Mouse (Mus musculus) testis, adult 2 months (tissue): ENCODE results near the gene Cela1. TPM values are rescaled to one million over a fixed set of nuclear protein-coding genes. Genes with fewer than 3 reads are reported as not detected.

Experiments used
- H3K27ac ChIP-seq: fragments of 200-500 bp; 2 replicates; pipeline ENCODE4 v1.5.1; 2012; ENCODE audit warnings: low read depth, low read length; ENCODE audit not compliant: control insufficient read depth, insufficient read depth
- H3K27me3 ChIP-seq: fragments of 200-500 bp; 2 replicates; pipeline ENCODE4 v1.6.1; 2012; ENCODE audit warnings: mild to moderate bottlenecking, low read length, moderate library complexity; ENCODE audit not compliant: control insufficient read depth, insufficient read depth
- H3K36me3 ChIP-seq: fragments of 200-500 bp; 2 replicates; pipeline ENCODE4 v1.6.1; 2012; ENCODE audit warnings: mild to moderate bottlenecking, low read length; ENCODE audit not compliant: control insufficient read depth, insufficient read depth
- H3K4me1 ChIP-seq: fragments of 200-500 bp; 2 replicates; pipeline ENCODE4 v1.6.1; 2012; ENCODE audit warnings: low read length; ENCODE audit not compliant: control insufficient read depth, insufficient read depth
- H3K4me3 ChIP-seq: fragments of 200-500 bp; 2 replicates; pipeline ENCODE4 v1.5.1; 2012; ENCODE audit warnings: low read depth, mild to moderate bottlenecking, low read length, moderate library complexity, mixed read lengths; ENCODE audit not compliant: control insufficient read depth
- CTCF ChIP-seq: fragments of 200-500 bp; IDR thresholded peaks from 2 replicates; pipeline ENCODE4 v1.5.1; 2012; ENCODE audit warnings: low read depth, mild to moderate bottlenecking, inconsistent platforms, low read length, moderate library complexity; ENCODE audit not compliant: control insufficient read depth, insufficient read depth, insufficient replicate concordance
- POLR2A ChIP-seq: fragments of 200-500 bp; IDR thresholded peaks from 2 replicates; pipeline ENCODE4 v1.6.1; 2012; ENCODE audit warnings: low read depth, mild to moderate bottlenecking, inconsistent platforms, low read length, moderate library complexity; ENCODE audit not compliant: control insufficient read depth
- polyA plus RNA-seq: library from polyadenylated mRNA; depleted of rRNA; stranded (reverse); fragments of >200 nt; gene quantifications from 2 replicates; pipeline ENCODE4 v1.2.3, GENCODE M21; 2012

The Cela1 gene
- polyA plus RNA-seq, 1 experiment = 1.6 TPM

- H3K4me1 ChIP-seq = peaks cover 17% of the 10 kb centered on the region
- TF ChIP-seq CTCF (no peak), POLR2A (no peak)
- peak overlapping the region; percentile 81 for H3K4me3 ChIP-seq
- no peaks in the 10 kb centered on the region for H3K36me3 ChIP-seq
- no peak overlapping the region for H3K27ac ChIP-seq
- no peaks in the 10 kb centered on the region; the same call in 1 of the 2 replicates for H3K27me3 ChIP-seq
Observed at GRCm38 (mm10) chr15:100635851-100636645, 51.7 kb downstream of the Cela1 start.

- Histone ChIP-seq H3K27ac (peak overlapping the region; percentile 21; the same call in 1 of the 2 replicates), H3K4me3 (no peak overlapping the region), H3K4me1 (peaks cover 17% of the 10 kb centered on the region), H3K36me3 (no peaks in the 10 kb centered on the region), H3K27me3 (no peaks in the 10 kb centered on the region; the same call in 1 of the 2 replicates)
- no peak for TF ChIP-seq CTCF
- no peak for TF ChIP-seq POLR2A
Observed at GRCm38 (mm10) chr15:100635239-100635638, 52.5 kb downstream of the Cela1 start.

GRCm38 (mm10) chr15:100633341-100633740 lies 54.4 kb downstream of the Cela1 start:
- H3K4me1 ChIP-seq = peaks cover 17% of the 10 kb centered on the region
- H3K27ac ChIP-seq = no peak overlapping the region
- TF ChIP-seq CTCF = no peak
- no peak for TF ChIP-seq POLR2A
- H3K4me3 ChIP-seq = no peak overlapping the region
- no peaks in the 10 kb centered on the region; the same call in 1 of the 2 replicates for H3K27me3 ChIP-seq
- no peaks in the 10 kb centered on the region for H3K36me3 ChIP-seq

- no peak for TF ChIP-seq CTCF
- no peak for TF ChIP-seq POLR2A
- Histone ChIP-seq H3K4me1 (peaks cover 17% of the 10 kb centered on the region), H3K27me3 (no peaks in the 10 kb centered on the region; the same call in 1 of the 2 replicates), H3K36me3 (no peaks in the 10 kb centered on the region), H3K4me3 (no peak overlapping the region), H3K27ac (no peak overlapping the region)
Observed at GRCm38 (mm10) chr15:100632323-100632722, 55.4 kb downstream of the Cela1 start.

- Histone ChIP-seq H3K27ac (no peak overlapping the region), H3K27me3 (no peaks in the 10 kb centered on the region; the same call in 1 of the 2 replicates), H3K36me3 (no peaks in the 10 kb centered on the region), H3K4me3 (no peak overlapping the region), H3K4me1 (peaks cover 10% of the 10 kb centered on the region)
- no peak for TF ChIP-seq POLR2A
- no peak for TF ChIP-seq CTCF
Observed at GRCm38 (mm10) chr15:100631454-100632170, 56.1 kb downstream of the Cela1 start.

GRCm38 (mm10) chr15:100630126-100630525 lies 57.6 kb downstream of the Cela1 start:
- Histone ChIP-seq H3K4me3 (no peak overlapping the region), H3K36me3 (no peaks in the 10 kb centered on the region), H3K27ac (no peak overlapping the region), H3K27me3 (no peaks in the 10 kb centered on the region), H3K4me1 (peaks cover 6% of the 10 kb centered on the region)
- TF ChIP-seq POLR2A (no peak), CTCF (no peak)

- H3K36me3 ChIP-seq = no peaks in the 10 kb centered on the region
- H3K4me1 ChIP-seq = peaks cover 4% of the 10 kb centered on the region
- no peak overlapping the region for H3K4me3 ChIP-seq
- H3K27me3 ChIP-seq = no peaks in the 10 kb centered on the region
- no peak for TF ChIP-seq POLR2A
- no peak for TF ChIP-seq CTCF
- H3K27ac ChIP-seq = no peak overlapping the region
Observed at GRCm38 (mm10) chr15:100628797-100629196, 58.9 kb downstream of the Cela1 start.
